Mouse (Mus musculus): ENCODE measurements around the gene Rfxap.

DNA sequence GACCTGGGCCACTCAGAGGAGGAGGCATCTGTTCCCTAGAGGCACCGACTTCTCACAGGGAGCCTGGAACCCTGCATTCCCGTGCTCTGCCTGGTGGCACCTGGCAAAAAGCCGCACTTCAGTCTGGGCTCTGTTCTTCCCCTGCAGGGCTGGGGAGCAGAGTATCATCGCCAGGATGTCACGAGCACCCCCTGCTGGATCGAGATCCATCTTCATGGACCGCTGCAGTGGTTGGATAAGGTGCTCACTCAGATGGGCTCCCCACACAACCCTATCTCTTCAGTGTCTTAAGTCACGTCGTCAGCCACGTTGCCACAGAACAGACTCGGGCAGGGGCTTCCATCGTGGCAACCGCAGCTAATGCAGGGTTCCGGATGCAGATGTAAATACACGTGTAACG lies 10.4 kb downstream of the Rfxap start:
- peak; percentile 77 for TF ChIP-seq CTCF (IDR thresholded peaks at IDR 0.05; ENCODE audit: borderline replicate concordance, insufficient read depth, low read length)
- no peak for TF ChIP-seq POLR2A (IDR thresholded peaks at IDR 0.05; ENCODE audit: low read depth, low read length)
